Mouse (Mus musculus) forebrain, postnatal 0 days (tissue): Measurements from ENCODE around the gene Mrtfa. TPM values are rescaled to one million over a fixed set of nuclear protein-coding genes. Genes with fewer than 3 reads are reported as not detected.

Experiments used
- ATAC-seq: fragments of 200-750 bp; cut with Nextera tagmentation; 2 replicates; pipeline ENCODE4 v1.8.0; 2017; ENCODE audit warnings: mild to moderate bottlenecking, moderate library complexity
- DNase-seq: peaks from one replicate; pipeline ENCODE4 v3.0.0-alpha.2; 2015
- H3K27ac ChIP-seq: fragments of 300-500 bp; sonication (generic); 2 replicates; pipeline ENCODE4 v1.5.1; 2014; ENCODE audit warnings: low read depth, mild to moderate bottlenecking, antibody characterized with exemption, low read length, moderate library complexity, mixed read lengths
- H3K27me3 ChIP-seq: fragments of 300-500 bp; sonication (generic); 2 replicates; pipeline ENCODE4 v1.6.1; 2014; ENCODE audit warnings: mild to moderate bottlenecking, low read length, mixed read lengths; ENCODE audit not compliant: insufficient read depth
- H3K36me3 ChIP-seq: fragments of 300-500 bp; sonication (generic); 2 replicates; pipeline ENCODE4 v1.6.1; 2014; ENCODE audit warnings: mild to moderate bottlenecking, moderate library complexity; ENCODE audit not compliant: insufficient read depth
- H3K4me1 ChIP-seq: fragments of 300-500 bp; sonication (generic); 2 replicates; pipeline ENCODE4 v1.6.1; 2014; ENCODE audit warnings: antibody characterized with exemption; ENCODE audit not compliant: insufficient read depth
- H3K4me2 ChIP-seq: fragments of 300-500 bp; sonication (generic); 2 replicates; pipeline ENCODE4 v1.6.1; 2014; ENCODE audit warnings: low read depth, mild to moderate bottlenecking, moderate library complexity
- H3K4me3 ChIP-seq: fragments of 300-500 bp; sonication (generic); 2 replicates; pipeline ENCODE4 v1.5.1; 2014; ENCODE audit warnings: low read depth, low read length, mixed read lengths
- H3K9ac ChIP-seq: fragments of 300-500 bp; sonication (generic); 2 replicates; pipeline ENCODE4 v1.6.1; 2014; ENCODE audit warnings: mild to moderate bottlenecking
- H3K9me3 ChIP-seq: fragments of 300-500 bp; sonication (generic); 2 replicates; pipeline ENCODE4 v1.6.1; 2016; ENCODE audit warnings: low read length
- CTCF ChIP-seq: sonication (generic); IDR thresholded peaks from 2 replicates; pipeline ENCODE4 v1.5.1; 2016; ENCODE audit warnings: antibody characterized with exemption, control low read depth, low read depth
- WGBS: fragments of 180-500 bp; shearing (Covaris S2); extraction: QIAGEN DNeasy Blood & Tissue Kit; methylation state at CpG from one replicate; pipeline ENCODE4 v1.1.7; 2014; 5-methylcytosine and 5-hydroxymethylcytosine counted together
- polyA plus RNA-seq: library from polyadenylated mRNA; unstranded; fragments of >200 nt; fragmentation: Nextera tagmentation; extraction: Ambion mirVana; gene quantifications from 2 replicates; pipeline ENCODE4 v1.2.1, GENCODE M21; 2015
- total RNA-seq: library from RNA; depleted of rRNA; stranded (reverse); fragments of >200 nt; gene quantifications from 2 replicates; pipeline ENCODE4 v1.2.3, GENCODE M21; 2014

Mrtfa gene
- total and polyA plus RNA-seq, 2 experiments from 2014 or later = 19.6 to 26.0 TPM

DNA sequence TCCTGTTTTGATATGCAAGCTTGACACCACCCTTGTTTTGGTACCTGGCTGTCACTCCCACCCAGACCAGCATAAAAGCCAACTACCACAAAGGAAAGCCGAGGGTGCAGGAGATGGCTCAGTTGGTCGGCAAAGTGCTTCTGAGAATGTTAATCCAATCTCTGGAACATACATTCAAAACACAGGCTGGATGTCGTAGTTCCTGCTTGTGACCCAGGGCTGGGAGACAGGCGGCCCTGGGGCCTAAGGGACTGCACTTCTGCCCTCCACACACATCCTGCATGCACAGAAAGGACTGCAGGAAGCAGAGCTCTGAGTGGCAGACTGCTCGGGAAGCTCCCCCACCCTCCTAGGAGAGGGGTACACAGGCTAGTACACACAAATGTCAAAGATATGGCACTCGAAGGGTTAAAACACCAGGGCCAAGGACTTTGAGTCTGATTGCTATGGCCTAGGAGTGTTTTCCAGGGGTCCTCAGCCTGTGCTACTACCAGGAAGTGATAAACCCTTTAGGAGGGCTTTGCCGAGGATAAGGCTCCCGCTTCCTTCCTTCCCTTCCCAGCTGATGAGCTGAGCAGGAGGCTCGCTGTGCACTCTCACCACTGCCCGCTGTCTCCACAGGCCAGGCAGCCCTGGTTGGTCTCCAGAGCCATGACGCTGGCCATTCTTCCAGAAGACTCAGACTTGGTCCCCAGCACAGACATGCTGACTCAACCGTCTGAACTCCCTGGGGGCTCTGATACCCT, 155.0 kb downstream of the Mrtfa start:
- no peak for TF ChIP-seq CTCF
- WGBS = 81% methylated on average over 12 of the region's 12 CpGs
- Histone ChIP-seq H3K27me3 (no peaks in the 10 kb centered on the region), H3K27ac (no peak overlapping the region), H3K9me3 (no peaks in the 10 kb centered on the region), H3K4me1 (no peaks in the 10 kb centered on the region), H3K4me2 (no peak overlapping the region), H3K9ac (no peak overlapping the region), H3K4me3 (no peak overlapping the region), H3K36me3 (no peaks in the 10 kb centered on the region)
- no peak for DNase-seq
- no peak for ATAC-seq

DNA sequence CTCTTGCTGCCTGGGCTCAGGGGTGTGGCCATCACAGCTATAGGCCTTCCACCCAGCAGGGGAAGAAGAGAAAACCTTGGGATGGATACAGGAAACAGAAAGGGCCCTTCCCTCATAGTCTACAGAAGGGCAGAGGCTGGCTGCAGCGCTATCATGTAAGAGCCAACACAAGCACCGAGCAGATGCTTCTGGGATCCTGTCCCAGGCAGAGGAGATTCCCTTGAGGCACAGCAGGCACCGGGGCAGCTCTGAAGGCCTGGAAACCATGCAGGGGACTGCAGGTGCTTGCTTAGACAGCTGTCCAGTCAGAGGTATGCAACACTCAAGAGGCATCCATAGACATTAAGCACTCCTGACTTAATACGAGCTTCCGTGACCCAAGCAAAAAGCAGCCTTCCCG, 156.4 kb downstream of the Mrtfa start:
- no peak for TF ChIP-seq CTCF
- Histone ChIP-seq H3K9ac (no peak overlapping the region), H3K4me3 (no peak overlapping the region), H3K4me2 (no peak overlapping the region), H3K27ac (0 out of 2 replicates have a peak overlapping the region, but pooled peaks have one; percentile 29), H3K27me3 (no peaks in the 10 kb centered on the region), H3K9me3 (no peaks in the 10 kb centered on the region), H3K4me1 (no peaks in the 10 kb centered on the region), H3K36me3 (no peaks in the 10 kb centered on the region)
- no peak for ATAC-seq
- 79% methylated on average over 6 of the region's 6 CpGs for WGBS
- no peak for DNase-seq

DNA sequence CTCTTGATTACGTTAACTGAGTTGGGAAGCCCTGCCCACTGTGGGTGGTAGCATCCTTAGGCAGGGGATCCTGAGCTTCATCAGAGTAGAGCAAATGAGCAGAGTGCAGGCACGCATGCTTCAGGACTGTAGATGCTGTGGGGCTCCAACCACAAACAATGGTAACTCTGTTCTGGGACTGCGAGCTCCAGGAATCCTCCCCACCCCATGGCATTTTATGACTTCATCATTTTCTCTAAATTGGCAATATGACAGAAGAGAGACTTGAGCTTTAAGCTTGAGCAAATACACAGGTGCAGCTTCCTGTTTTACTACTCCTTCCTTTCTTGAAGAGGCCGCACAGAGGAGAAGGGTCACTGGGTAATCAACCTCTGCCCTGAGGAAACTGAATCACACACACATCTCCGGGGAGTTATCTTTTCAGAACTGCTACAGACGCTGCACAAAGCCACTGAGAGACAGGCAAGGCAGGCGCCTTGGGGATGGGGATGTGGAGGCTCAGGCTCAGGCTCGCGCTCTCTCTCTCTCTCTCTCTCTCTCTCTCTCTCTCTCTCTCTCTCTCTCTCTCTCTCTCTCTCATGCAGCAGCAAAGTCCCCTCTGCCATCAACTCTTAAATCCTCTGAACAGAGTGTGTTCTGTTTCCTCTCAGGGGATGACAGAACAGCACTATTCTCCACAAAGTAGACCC, 157.5 kb downstream of the Mrtfa start:
- no peak overlapping the region for H3K4me3 ChIP-seq
- H3K9me3 ChIP-seq = no peaks in the 10 kb centered on the region
- no peaks in the 10 kb centered on the region for H3K27me3 ChIP-seq
- no peak overlapping the region for H3K27ac ChIP-seq
- H3K4me1 ChIP-seq = no peaks in the 10 kb centered on the region
- no peaks in the 10 kb centered on the region for H3K36me3 ChIP-seq
- ATAC-seq = no peak
- DNase-seq = no peak
- no peak overlapping the region for H3K4me2 ChIP-seq
- 53% methylated on average over 9 of the region's 9 CpGs for WGBS
- TF ChIP-seq CTCF = no peak
- H3K9ac ChIP-seq = no peak overlapping the region

DNA sequence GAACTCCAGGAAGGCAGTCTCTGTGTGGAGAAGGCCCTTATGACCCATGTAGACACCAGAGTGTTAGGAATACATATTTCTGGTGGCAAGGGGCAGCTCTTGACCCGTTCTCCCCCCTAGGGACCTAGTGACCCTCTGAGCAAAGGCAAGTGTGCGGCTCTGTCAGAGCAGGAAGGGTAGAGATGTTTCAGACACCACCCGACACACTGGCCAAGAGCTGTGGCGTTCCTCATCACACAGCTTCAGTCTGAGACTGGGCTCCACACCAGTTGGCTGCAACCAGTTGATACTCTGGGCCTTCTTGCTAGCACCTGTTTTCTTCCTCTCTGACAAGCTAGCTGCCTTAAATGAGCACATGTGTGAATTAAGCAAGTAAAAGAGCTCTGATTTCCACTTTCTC, 158.9 kb downstream of the Mrtfa start:
- Histone ChIP-seq H3K27me3 (no peaks in the 10 kb centered on the region), H3K4me2 (no peak overlapping the region), H3K36me3 (no peaks in the 10 kb centered on the region), H3K4me3 (no peak overlapping the region), H3K4me1 (0 out of 2 replicates have a peak, but pooled peaks cover 3% of the 10 kb centered on the region), H3K9me3 (no peaks in the 10 kb centered on the region), H3K9ac (no peak overlapping the region), H3K27ac (no peak overlapping the region)
- no peak for TF ChIP-seq CTCF
- DNase-seq (no peak), ATAC-seq (no peak)
- 79% methylated on average over 4 of the region's 4 CpGs for WGBS

DNA sequence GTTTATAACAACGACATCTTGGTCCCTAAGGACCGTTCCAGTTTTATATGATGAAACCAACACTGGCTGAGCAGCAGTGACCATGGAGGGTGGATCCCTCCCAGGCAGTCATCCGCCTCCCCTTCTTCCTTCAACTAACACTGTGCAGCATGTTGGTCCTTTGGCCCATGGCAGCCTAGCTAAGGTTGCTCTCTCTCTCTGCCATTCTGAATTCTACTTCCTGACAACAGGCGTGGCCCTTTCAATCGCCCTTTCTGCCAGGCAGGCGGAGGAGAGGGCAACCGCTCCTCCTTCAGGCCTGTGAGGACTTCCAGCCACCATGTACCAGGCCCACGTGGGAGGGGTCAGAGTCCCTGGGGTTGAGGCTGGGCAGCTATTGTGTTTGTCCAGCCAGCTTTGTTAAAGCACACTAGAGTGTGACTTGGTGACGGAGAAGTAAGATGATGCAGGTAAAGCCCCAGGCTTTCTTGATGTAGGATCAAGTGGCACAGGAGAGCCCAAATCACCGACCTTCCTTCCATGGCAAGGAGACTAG, 159.6 kb downstream of the Mrtfa start:
- no peak for TF ChIP-seq CTCF
- Histone ChIP-seq H3K27ac (no peak overlapping the region), H3K27me3 (no peaks in the 10 kb centered on the region), H3K36me3 (no peaks in the 10 kb centered on the region), H3K9me3 (no peaks in the 10 kb centered on the region), H3K9ac (no peak overlapping the region), H3K4me2 (no peak overlapping the region), H3K4me3 (no peak overlapping the region), H3K4me1 (0 out of 2 replicates have a peak, but pooled peaks cover 3% of the 10 kb centered on the region)
- no peak for DNase-seq
- no peak for ATAC-seq
- 63% methylated on average over 10 of the region's 10 CpGs for WGBS

DNA sequence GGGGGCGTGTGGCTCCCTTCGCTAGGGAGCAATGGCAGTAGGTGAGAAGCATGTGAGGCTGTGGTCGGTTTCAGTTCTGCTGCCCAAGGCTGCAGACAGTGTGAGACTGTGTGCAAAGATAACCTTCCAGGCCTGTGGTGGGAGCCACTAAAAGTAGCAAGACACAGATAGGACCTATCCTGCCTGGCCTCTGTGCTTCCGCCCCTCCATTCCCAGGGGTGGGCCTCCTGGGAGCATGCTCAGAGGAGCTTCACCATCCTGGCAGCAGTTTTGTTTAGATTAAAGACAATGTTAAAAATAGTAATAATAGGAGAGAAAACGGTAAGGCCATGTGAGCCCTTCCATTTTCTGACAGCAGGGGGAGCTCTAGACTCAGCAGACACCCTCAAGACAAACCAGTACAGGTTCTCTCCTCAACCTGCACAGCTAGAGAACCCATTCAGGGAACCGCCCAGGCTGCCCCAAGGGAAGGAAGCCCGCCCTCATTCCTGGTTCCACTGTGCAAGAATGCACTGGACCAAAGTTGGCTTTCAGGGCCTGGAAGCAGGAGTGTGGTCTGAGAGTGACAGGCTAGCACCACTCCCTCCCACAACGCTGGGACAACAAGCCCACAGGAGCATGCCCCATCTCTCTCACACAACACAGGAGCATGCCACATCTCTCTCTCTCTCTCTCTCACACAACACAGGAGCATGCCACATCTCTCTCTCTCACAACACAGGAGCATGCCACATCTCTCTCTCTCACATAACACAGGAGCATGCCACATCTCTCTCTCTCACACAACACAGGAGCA, 163.0 kb downstream of the Mrtfa start:
- peak; percentile 92 for TF ChIP-seq CTCF
- Histone ChIP-seq H3K27ac (no peak overlapping the region), H3K9me3 (no peaks in the 10 kb centered on the region), H3K9ac (no peak overlapping the region), H3K4me3 (no peak overlapping the region), H3K36me3 (no peaks in the 10 kb centered on the region), H3K27me3 (no peaks in the 10 kb centered on the region), H3K4me2 (no peak overlapping the region), H3K4me1 (0 out of 2 replicates have a peak, but pooled peaks cover 3% of the 10 kb centered on the region)
- 39% methylated on average over 8 of the region's 8 CpGs for WGBS
- DNase-seq = peak; percentile 89
- ATAC-seq = peak; percentile 91
